Comparison of ENCODE assay signal across 8 mouse cellular contexts in the genomic region with DNA sequence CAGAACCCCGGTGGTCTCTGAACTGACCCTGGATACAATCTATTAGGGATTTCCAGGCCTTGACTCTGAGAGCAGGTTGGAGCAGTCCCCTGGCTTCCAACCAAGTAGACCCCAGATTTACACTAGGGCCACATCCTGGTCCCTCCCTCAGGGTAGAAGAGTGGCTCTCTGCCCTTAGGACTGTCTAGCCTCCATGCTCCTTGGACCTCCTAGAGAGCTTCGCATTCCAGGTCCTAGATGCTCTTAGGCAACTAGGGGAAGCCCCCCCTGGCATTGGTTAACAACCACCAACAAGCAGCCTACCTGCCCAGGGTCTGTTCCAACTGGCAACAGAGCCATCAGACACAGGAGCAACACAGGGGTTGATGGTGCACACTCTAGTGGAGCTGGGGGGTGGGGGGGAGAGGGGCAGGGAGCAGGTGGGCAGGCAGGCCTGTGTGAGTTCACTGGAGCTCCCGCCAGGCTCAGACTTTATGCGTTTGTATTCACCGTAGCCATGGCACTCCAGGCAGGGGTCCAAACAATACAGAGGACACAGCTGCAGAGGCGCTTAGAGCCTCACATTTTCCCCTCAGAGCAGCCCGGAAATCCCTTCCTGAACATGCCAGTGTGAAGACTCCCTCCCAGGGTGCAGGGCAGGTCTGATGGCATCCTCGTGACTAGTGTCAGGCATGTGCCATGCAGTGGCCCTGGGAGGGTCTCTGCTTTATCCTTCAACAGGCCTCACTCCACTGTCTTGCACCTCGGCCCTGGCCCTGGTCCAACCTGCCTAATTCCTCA. TPM values are rescaled to one million over a fixed set of nuclear protein-coding genes. Genes with fewer than 3 reads are reported as not detected.
DNase-seq lines count a peak whose midpoint lies in the region; ATAC-seq and TF ChIP-seq lines count a peak whose summit lies in the region.

No protein-coding gene starts in this region.

- peak overlapping the region; percentile 8; the same call in 1 of the 2 replicates for H3K27ac ChIP-seq in kidney, adult 2 months (ENCODE audit: insufficient read depth, low read depth, low read length)
- peak overlapping the region; percentile 57; the same call in 1 of the 2 replicates for H3K27ac ChIP-seq in embryonic facial prominence, embryonic 14.5 days (replicated peaks; ENCODE audit: low read depth, low read length)
- peak overlapping the region; percentile 77 for H3K27ac ChIP-seq in heart, embryonic 12.5 days (ENCODE audit: poor library complexity, severe bottlenecking)
- H3K27ac ChIP-seq in neural tube, embryonic 13.5 days (replicated peaks): peak overlapping the region; percentile 86

- TF ChIP-seq CTCF in kidney, adult 2 months (conservative IDR thresholded peaks at IDR 0.05; ENCODE audit: insufficient read depth, insufficient read length, low read depth, low read length): no peak

- no peak overlapping the region for H3K4me3 ChIP-seq in kidney, adult 2 months (ENCODE audit: insufficient read depth, low read depth, low read length)
- H3K4me3 ChIP-seq in embryonic facial prominence, embryonic 14.5 days (ENCODE audit: low read depth, low read length): no peak overlapping the region
- no peak overlapping the region for H3K4me3 ChIP-seq in heart, embryonic 12.5 days
- no peak overlapping the region for H3K4me3 ChIP-seq in neural tube, embryonic 13.5 days

- no peaks in the 10 kb centered on the region for H3K9me3 ChIP-seq in embryonic facial prominence, embryonic 14.5 days (ENCODE audit: control insufficient read depth, low read length)
- no peaks in the 10 kb centered on the region for H3K9me3 ChIP-seq in heart, embryonic 12.5 days (replicated peaks)
- H3K9me3 ChIP-seq in neural tube, embryonic 13.5 days: no peaks in the 10 kb centered on the region

- peak; percentile 91 for ATAC-seq in embryonic facial prominence, embryonic 14.5 days (ENCODE audit: low read depth)
- ATAC-seq in heart, embryonic 12.5 days (ENCODE audit: insufficient number of reproducible peaks, low FRiP score): peak; percentile 74
- ATAC-seq in neural tube, embryonic 13.5 days (ENCODE audit: low read depth): peak; percentile 91

- peak; percentile 50 for DNase-seq in kidney, adult 2 months
- DNase-seq in kidney, adult 9 months: no peak
- DNase-seq in embryonic facial prominence, embryonic 14.5 days (ENCODE audit: low spot score): peak; percentile 88
- DNase-seq in kidney, postnatal 10 days: peak; percentile 74
- DNase-seq in adrenal gland, postnatal 4 days (ENCODE audit: low spot score in 2 of 2): no peak
- DNase-seq in left cerebral cortex, adult 18-20 months (ENCODE audit: low spot score in 2 of 2): no peak

- H3K27me3 ChIP-seq in kidney, adult 2 months (replicated peaks; ENCODE audit: control insufficient read depth, insufficient read depth, low read length): no peaks in the 10 kb centered on the region
- no peaks in the 10 kb centered on the region for H3K27me3 ChIP-seq in embryonic facial prominence, embryonic 14.5 days (replicated peaks; ENCODE audit: control insufficient read depth, insufficient read depth, low read length)
- H3K27me3 ChIP-seq in heart, embryonic 12.5 days (replicated peaks): no peaks in the 10 kb centered on the region
- H3K27me3 ChIP-seq in neural tube, embryonic 13.5 days: no peaks in the 10 kb centered on the region

- no peak overlapping the region for H3K9ac ChIP-seq in embryonic facial prominence, embryonic 14.5 days (ENCODE audit: low read depth, low read length)
- no peak overlapping the region; the same call in 1 of the 2 replicates for H3K9ac ChIP-seq in heart, embryonic 12.5 days
- H3K9ac ChIP-seq in neural tube, embryonic 13.5 days: peak overlapping the region; percentile 27

- peaks cover 48% of the 10 kb centered on the region for H3K4me1 ChIP-seq in kidney, adult 2 months (ENCODE audit: control insufficient read depth, insufficient read depth, low read length)
- H3K4me1 ChIP-seq in embryonic facial prominence, embryonic 14.5 days (ENCODE audit: control insufficient read depth, insufficient read depth, low read length): peaks cover 4% of the 10 kb centered on the region
- peaks cover 44% of the 10 kb centered on the region for H3K4me1 ChIP-seq in heart, embryonic 12.5 days (replicated peaks)
- peaks cover 77% of the 10 kb centered on the region for H3K4me1 ChIP-seq in neural tube, embryonic 13.5 days (replicated peaks)

- TF ChIP-seq POLR2A in kidney, adult 2 months (IDR thresholded peaks at IDR 0.05; ENCODE audit: low read depth, low read length): no peak

- WGBS in kidney, adult 2 months: 25% methylated on average over 9 of the region's 9 CpGs
- 68% methylated on average over 7 of the region's 9 CpGs for whole genome bisulfite sequencing in embryonic facial prominence, embryonic 14.5 days
- WGBS in heart, embryonic 12.5 days: 46% methylated on average over 9 of the region's 9 CpGs
- 30% methylated on average over 9 of the region's 9 CpGs for WGBS in neural tube, embryonic 13.5 days

- H3K4me2 ChIP-seq in embryonic facial prominence, embryonic 14.5 days (ENCODE audit: low read depth, low read length): no peak overlapping the region
- H3K4me2 ChIP-seq in heart, embryonic 12.5 days: no peak overlapping the region
- H3K4me2 ChIP-seq in neural tube, embryonic 13.5 days: no peak overlapping the region

- H3K36me3 ChIP-seq in kidney, adult 2 months (ENCODE audit: control insufficient read depth, insufficient read depth, low read length): no peaks in the 10 kb centered on the region
- no peaks in the 10 kb centered on the region for H3K36me3 ChIP-seq in embryonic facial prominence, embryonic 14.5 days (ENCODE audit: control insufficient read depth, insufficient read depth, low read length)
- 0 out of 2 replicates have a peak, but pooled peaks cover 3% of the 10 kb centered on the region for H3K36me3 ChIP-seq in heart, embryonic 12.5 days
- no peaks in the 10 kb centered on the region for H3K36me3 ChIP-seq in neural tube, embryonic 13.5 days

RNA-seq across cellular contexts. Expression of a gene that starts 46.8 kb away (rescaled TPM):
- polyA plus RNA-seq in kidney, adult 2 months (2012; rRNA removed): 61.5 and 62.5 TPM in 2 replicates
- 12.6 and 15.0 TPM in 2 replicates for polyA plus RNA-seq in embryonic facial prominence, embryonic 14.5 days (2014; fragmentation: Nextera tagmentation; extraction: Ambion mirVana)
- 66.1 and 67.6 TPM in 2 replicates for polyA plus RNA-seq in heart, embryonic 12.5 days (2016; fragmentation: Nextera tagmentation; extraction: Ambion mirVana)
- 59.6 and 62.4 TPM in 2 replicates for polyA plus RNA-seq in neural tube, embryonic 13.5 days (2015; fragmentation: Nextera tagmentation; extraction: Ambion mirVana)
- 10 to 100 TPM in 1 of 2 experiments, 1 to 10 TPM in 1; 4.5 to 10.1 TPM for total RNA-seq in adrenal gland, postnatal 4 days (2021)
- total RNA-seq in left cerebral cortex, adult 18-20 months (2021): 1 to 10 TPM; 4.7 to 6.3 TPM

Comparison
In these comparisons a context has a peak if more than half of its experiments do, and no peak if none do; other contexts are left out.
1. DNase-seq: peak in kidney, adult 2 months (single experiment), embryonic facial prominence, embryonic 14.5 days (single experiment) and kidney, postnatal 10 days (single experiment); none in kidney, adult 9 months (single experiment), adrenal gland, postnatal 4 days (0 of 2) and left cerebral cortex, adult 18-20 months (0 of 2).
2. H3K27ac ChIP-seq: peak in every context shown above with its lines; median percentile 86 in neural tube, embryonic 13.5 days; 77 in heart, embryonic 12.5 days; 57 in embryonic facial prominence, embryonic 14.5 days; 8 in kidney, adult 2 months.
3. Peak in every context shown above with its lines, with median percentiles within 50 percentile points of each other: ATAC-seq.